Mouse (Mus musculus): ENCODE results near the gene Ehd1.

DNA sequence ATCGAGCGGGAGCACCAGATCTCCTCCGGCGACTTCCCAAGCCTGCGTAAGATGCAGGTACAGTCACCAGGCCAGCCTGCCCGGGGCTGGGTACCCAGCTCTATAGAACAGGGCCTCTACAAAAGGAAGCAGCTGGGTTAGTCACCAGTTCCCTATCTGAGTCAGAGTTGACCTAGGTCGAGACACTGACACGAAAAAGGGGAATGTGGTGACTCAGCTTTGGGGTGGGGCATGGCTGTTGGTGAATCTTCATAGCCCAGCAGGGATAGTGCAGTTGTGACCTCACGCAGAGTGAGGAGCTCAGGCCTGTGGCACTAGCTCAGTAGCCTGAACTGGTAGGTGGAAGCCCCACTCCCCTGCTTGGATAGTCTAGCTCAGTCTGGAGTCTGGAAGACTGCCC is 21.1 kb downstream of the Ehd1 start:
- TF ChIP-seq CHD2 (IDR thresholded peaks at IDR 0.05; ENCODE audit: low read depth, low read length) (no peak), ZC3H11A (IDR thresholded peaks at IDR 0.05; ENCODE audit: borderline replicate concordance, low read depth, low read length) (no peak), ZNF384 (IDR thresholded peaks at IDR 0.05; ENCODE audit: low read depth, low read length) (no peak)
